In genomic region chr2:165981248-165981977, GRCm38 (mm10) we compare ENCODE assay signal across 16 mouse cellular contexts. TPM values are rescaled to one million over a fixed set of nuclear protein-coding genes. Genes with fewer than 3 reads are reported as not detected.
DNase-seq lines count a peak whose midpoint lies in the region; ATAC-seq and TF ChIP-seq lines count a peak whose summit lies in the region.
"Had no signal": no experiment of that assay in that cellular context is flagged by ENCODE, and none has a peak within 500 bp of the region (broad histone marks: within the 10 kb centered on the region; RNA-seq: fewer than 3 reads in every experiment).

No protein-coding gene starts in this region.

- DNase-seq in heart, adult 8-10 months (ENCODE audit: low spot score) = no peak
- no peak for DNase-seq in kidney, postnatal 0 days (ENCODE audit: low spot score)
- DNase-seq in kidney, postnatal 10 days = no peak
- DNase-seq in induced T-regulatory cell, adult 2 months (ENCODE audit: low read depth) = peak; percentile 66
- no peak for DNase-seq in ovary, postnatal 36 days (ENCODE audit: low spot score)
- DNase-seq: adrenal gland, postnatal 25 days; cerebellum, adult 11-12 months; kidney, postnatal 4 days; lung, adult 2 months; right cerebral cortex, adult 18-20 months; thymus, postnatal 4 days had no signal

- H3K4me2 ChIP-seq in heart, embryonic 11.5 days = no peak overlapping the region
- no peak overlapping the region for H3K4me2 ChIP-seq in kidney, postnatal 0 days (ENCODE audit: low read length)
- H3K4me2 ChIP-seq: neural tube, embryonic 15.5 days had no signal

- peak overlapping the region; percentile 57; the same call in 1 of the 2 replicates for H3K27ac ChIP-seq in heart, embryonic 11.5 days (ENCODE audit: low read depth, low read length)
- H3K27ac ChIP-seq in kidney, postnatal 0 days = peak overlapping the region; percentile 81; the same call in 1 of the 2 replicates
- H3K27ac ChIP-seq in ES-Bruce4 (ENCODE audit: insufficient read depth, low read length) = peak overlapping the region; percentile 97
- H3K27ac ChIP-seq: limb, embryonic 10.5 days; neural tube, embryonic 15.5 days had no signal

- peaks cover 14% of the 10 kb centered on the region; the same call in 1 of the 2 replicates for H3K4me1 ChIP-seq in heart, embryonic 11.5 days (ENCODE audit: control insufficient read depth, insufficient read depth, low read length)
- H3K4me1 ChIP-seq in kidney, postnatal 0 days (replicated peaks; ENCODE audit: insufficient read depth, low read length) = no peaks in the 10 kb centered on the region; the same call in 1 of the 2 replicates
- peaks cover 5% of the 10 kb centered on the region for H3K4me1 ChIP-seq in ES-Bruce4 (ENCODE audit: control insufficient read depth, insufficient read depth, low read length)
- H3K4me1 ChIP-seq: neural tube, embryonic 15.5 days had no signal

- TF ChIP-seq CTCF in kidney, postnatal 0 days (IDR thresholded peaks at IDR 0.05; ENCODE audit: low read depth) = no peak
- TF ChIP-seq CTCF in ES-Bruce4 (IDR thresholded peaks at IDR 0.05; ENCODE audit: low read depth, low read length) = no peak

- 54% methylated on average over 6 of the region's 6 CpGs for WGBS in heart, embryonic 11.5 days (ENCODE audit: insufficient replicate concordance)
- 52% methylated on average over 6 of the region's 6 CpGs for WGBS in kidney, postnatal 0 days

- H3K27me3 ChIP-seq in heart, embryonic 11.5 days (ENCODE audit: control insufficient read depth, insufficient read depth, low read length) = no peaks in the 10 kb centered on the region
- no peaks in the 10 kb centered on the region for H3K27me3 ChIP-seq in kidney, postnatal 0 days (ENCODE audit: insufficient read depth, low read length)
- H3K27me3 ChIP-seq in ES-Bruce4 (ENCODE audit: control insufficient read depth, insufficient read depth, low read length, poor library complexity, severe bottlenecking) = no peaks in the 10 kb centered on the region
- H3K27me3 ChIP-seq: neural tube, embryonic 15.5 days had no signal

- H3K4me3 ChIP-seq in heart, embryonic 11.5 days (ENCODE audit: low read depth, low read length) = no peak overlapping the region
- no peak overlapping the region for H3K4me3 ChIP-seq in kidney, postnatal 0 days (replicated peaks; ENCODE audit: low read depth, low read length)
- no peak overlapping the region for H3K4me3 ChIP-seq in ES-Bruce4 (ENCODE audit: low read depth, low read length)
- H3K4me3 ChIP-seq: limb, embryonic 10.5 days; neural tube, embryonic 15.5 days had no signal

- no peak for ATAC-seq in heart, embryonic 11.5 days (replicated peaks; ENCODE audit: insufficient number of reproducible peaks, low FRiP score, low TSS enrichment)
- ATAC-seq in kidney, postnatal 0 days (replicated peaks; ENCODE audit: low FRiP score, low read depth) = no peak
- ATAC-seq: hindbrain, embryonic 16.5 days had no signal

- TF ChIP-seq EP300 in ES-Bruce4 (IDR thresholded peaks at IDR 0.05; ENCODE audit: insufficient read depth, low read depth, low read length) = peak; percentile 95

- 0 out of 2 replicates have a peak, but pooled peaks cover 3% of the 10 kb centered on the region for H3K9me3 ChIP-seq in heart, embryonic 11.5 days (replicated peaks; ENCODE audit: control insufficient read depth, low read length)
- no peaks in the 10 kb centered on the region for H3K9me3 ChIP-seq in kidney, postnatal 0 days (replicated peaks; ENCODE audit: low read length)
- H3K9me3 ChIP-seq in ES-Bruce4 (replicated peaks; ENCODE audit: control insufficient read depth, insufficient read depth, low read length, poor library complexity, severe bottlenecking) = no peaks in the 10 kb centered on the region; the same call in 1 of the 2 replicates
- H3K9me3 ChIP-seq: limb, embryonic 10.5 days; neural tube, embryonic 15.5 days had no signal

- no peaks in the 10 kb centered on the region for H3K36me3 ChIP-seq in heart, embryonic 11.5 days (ENCODE audit: control insufficient read depth, insufficient read depth, low read length)
- no peaks in the 10 kb centered on the region for H3K36me3 ChIP-seq in kidney, postnatal 0 days (ENCODE audit: insufficient read depth, low read length)
- H3K36me3 ChIP-seq in ES-Bruce4 (ENCODE audit: control insufficient read depth, insufficient read depth, low read length, poor library complexity, severe bottlenecking) = no peaks in the 10 kb centered on the region
- H3K36me3 ChIP-seq: limb, embryonic 10.5 days; neural tube, embryonic 15.5 days had no signal

- no peak for TF ChIP-seq POLR2A in ES-Bruce4 (IDR thresholded peaks at IDR 0.05; ENCODE audit: insufficient read depth, low read length)

- no peak overlapping the region for H3K9ac ChIP-seq in heart, embryonic 11.5 days (ENCODE audit: low read depth, low read length)
- H3K9ac ChIP-seq in kidney, postnatal 0 days (ENCODE audit: low read depth, low read length) = no peak overlapping the region
- H3K9ac ChIP-seq in ES-Bruce4 (ENCODE audit: low read depth, poor library complexity, severe bottlenecking) = no peak overlapping the region
- H3K9ac ChIP-seq: neural tube, embryonic 15.5 days had no signal

RNA-seq across cellular contexts. Expression of gene Ncoa3, which starts 11.0 kb away (rescaled TPM):
- polyA plus RNA-seq in heart, embryonic 11.5 days (2014; fragmentation: Nextera tagmentation; extraction: Ambion mirVana) = 14.2 and 15.6 TPM in 2 replicates
- total RNA-seq in heart, adult 8-10 months (2022) = 10 to 100 TPM; 24.3 to 30.2 (median 28.7) TPM
- polyA plus RNA-seq in kidney, postnatal 0 days (2015; fragmentation: Nextera tagmentation; extraction: Ambion mirVana) = 14.6 and 15.9 TPM in 2 replicates
- 118 and 124 TPM in 2 replicates for polyA plus RNA-seq in ES-Bruce4 (2011; ENCODE audit: insufficient read depth, insufficient read length, low read depth, missing spikeins)
